26 mouse cellular contexts compared by ENCODE assay signal in genomic region chr13:60780534-60780933, GRCm38 (mm10). TPM values are rescaled to one million over a fixed set of nuclear protein-coding genes. Genes with fewer than 3 reads are reported as not detected.
"Had no signal": no experiment of that assay in that cellular context is flagged by ENCODE, and none has a peak within 500 bp of the region (broad histone marks: within the 10 kb centered on the region; RNA-seq: fewer than 3 reads in every experiment).

No protein-coding gene starts in this region.

- H3K36me3 ChIP-seq: midbrain, embryonic 10.5 days; midbrain, embryonic 12.5 days; neural tube, embryonic 13.5 days; neural tube, embryonic 15.5 days had no signal

- H3K4me3 ChIP-seq: midbrain, embryonic 10.5 days; midbrain, embryonic 12.5 days; myocyte; neural tube, embryonic 13.5 days; neural tube, embryonic 15.5 days had no signal

- H3K4me2 ChIP-seq: lung, embryonic 14.5 days; midbrain, embryonic 12.5 days; neural tube, embryonic 13.5 days; neural tube, embryonic 15.5 days had no signal

- ATAC-seq: midbrain, embryonic 16.5 days had no signal

- H3K27me3 ChIP-seq: midbrain, embryonic 12.5 days; neural tube, embryonic 13.5 days; neural tube, embryonic 15.5 days had no signal

- H3K4me1 ChIP-seq: midbrain, embryonic 10.5 days; midbrain, embryonic 12.5 days; neural tube, embryonic 13.5 days; neural tube, embryonic 15.5 days had no signal

- H3K9me3 ChIP-seq: midbrain, embryonic 10.5 days; midbrain, embryonic 12.5 days; neural tube, embryonic 13.5 days; neural tube, embryonic 15.5 days had no signal

- DNase-seq: lung, embryonic 14.5 days; lung, postnatal 10 days; lung, postnatal 4 days; midbrain, embryonic 14.5 days; retina, postnatal 1 day; right cerebral cortex, adult 18-20 months; right cerebral cortex, postnatal 25 days; right cerebral cortex, postnatal 4 days; spleen, adult 18-20 months; thymus, adult 18-20 months; thymus, postnatal 14 days; thymus, postnatal 36 days had no signal

- H3K9ac ChIP-seq: lung, embryonic 14.5 days; midbrain, embryonic 12.5 days; neural tube, embryonic 13.5 days; neural tube, embryonic 15.5 days had no signal

- H3K27ac ChIP-seq: midbrain, embryonic 10.5 days; midbrain, embryonic 12.5 days; neural tube, embryonic 13.5 days; neural tube, embryonic 15.5 days had no signal

RNA-seq across cellular contexts. Expression of gene BC051665, which starts 5.6 kb away (rescaled TPM):
- total RNA-seq: megakaryocyte, adult 5-6 weeks; megakaryocyte-erythroid progenitor cell, adult 5-6 weeks had no signal
- polyA plus RNA-seq: lung, embryonic 14.5 days; lung, embryonic 16.5 days; midbrain, embryonic 10.5 days; midbrain, embryonic 12.5 days; midbrain, embryonic 14.5 days; midbrain, embryonic 16.5 days; myocyte; neural tube, embryonic 11.5 days; neural tube, embryonic 13.5 days; neural tube, embryonic 15.5 days; small intestine, adult 2 months; stomach, embryonic 14.5 days; stomach, embryonic 16.5 days; thymus, postnatal 0 days had no signal

RNA-seq across cellular contexts. Expression of gene Ctsll3, which starts 22.1 kb away (rescaled TPM):
- total RNA-seq: megakaryocyte, adult 5-6 weeks; megakaryocyte-erythroid progenitor cell, adult 5-6 weeks had no signal
- polyA plus RNA-seq: lung, embryonic 14.5 days; lung, embryonic 16.5 days; midbrain, embryonic 10.5 days; midbrain, embryonic 12.5 days; midbrain, embryonic 14.5 days; midbrain, embryonic 16.5 days; myocyte; neural tube, embryonic 11.5 days; neural tube, embryonic 13.5 days; neural tube, embryonic 15.5 days; small intestine, adult 2 months; stomach, embryonic 14.5 days; stomach, embryonic 16.5 days; thymus, postnatal 0 days had no signal
